Mouse (Mus musculus) liver, embryonic 12.5 days (tissue): Measurements from ENCODE around the gene Piezo1. TPM values are rescaled to one million over a fixed set of nuclear protein-coding genes. Genes with fewer than 3 reads are reported as not detected.

Experiments used
- ATAC-seq: fragments of 200-750 bp; cut with Nextera tagmentation; 2 replicates; pipeline ENCODE4 v1.8.0; 2017; ENCODE audit warnings: moderate number of reproducible peaks, mild to moderate bottlenecking, moderate library complexity
- H3K27ac ChIP-seq: fragments of 300-500 bp; sonication (generic); 2 replicates; pipeline ENCODE4 v1.5.1; 2016; ENCODE audit warnings: mild to moderate bottlenecking
- H3K27me3 ChIP-seq: fragments of 300-500 bp; sonication (generic); replicated peaks from 2 replicates; pipeline ENCODE4 v1.6.1; 2016; ENCODE audit warnings: mild to moderate bottlenecking, moderate library complexity
- H3K36me3 ChIP-seq: fragments of 300-500 bp; sonication (generic); 2 replicates; pipeline ENCODE4 v1.6.1; 2016; ENCODE audit warnings: mild to moderate bottlenecking, moderate library complexity
- H3K4me1 ChIP-seq: fragments of 300-500 bp; sonication (generic); 2 replicates; pipeline ENCODE4 v1.6.1; 2016
- H3K4me2 ChIP-seq: fragments of 300-500 bp; sonication (generic); 2 replicates; pipeline ENCODE4 v1.6.1; 2016; ENCODE audit warnings: mild to moderate bottlenecking, moderate library complexity
- H3K4me3 ChIP-seq: fragments of 300-500 bp; sonication (generic); 2 replicates; pipeline ENCODE4 v1.5.1; 2016; ENCODE audit warnings: mild to moderate bottlenecking, moderate library complexity
- H3K9ac ChIP-seq: fragments of 300-500 bp; sonication (generic); 2 replicates; pipeline ENCODE4 v1.6.1; 2016; ENCODE audit warnings: mild to moderate bottlenecking, moderate library complexity
- H3K9me3 ChIP-seq: fragments of 300-500 bp; sonication (generic); replicated peaks from 2 replicates; pipeline ENCODE4 v1.6.1; 2016; ENCODE audit warnings: mild to moderate bottlenecking, moderate library complexity
- WGBS: fragments of 180-500 bp; shearing (Covaris S2); methylation state at CpG from one replicate; pipeline ENCODE4 v1.1.7; 2016; ENCODE audit not compliant: insufficient replicate concordance; 5-methylcytosine and 5-hydroxymethylcytosine counted together
- microRNA-seq: library from miRNA; unstranded; fragments of <30 nt; microRNA quantifications from one replicate; pipeline ENCODE4, GENCODE M21; 2017
- polyA plus RNA-seq: library from polyadenylated mRNA; unstranded; fragments of >200 nt; fragmentation: Nextera tagmentation; extraction: Ambion mirVana; gene quantifications from 2 replicates; pipeline ENCODE4 v1.2.1, GENCODE M21; 2016

Gene Piezo1
- polyA plus RNA-seq, 1 experiment from 2014 or later = 21.7 TPM

DNA sequence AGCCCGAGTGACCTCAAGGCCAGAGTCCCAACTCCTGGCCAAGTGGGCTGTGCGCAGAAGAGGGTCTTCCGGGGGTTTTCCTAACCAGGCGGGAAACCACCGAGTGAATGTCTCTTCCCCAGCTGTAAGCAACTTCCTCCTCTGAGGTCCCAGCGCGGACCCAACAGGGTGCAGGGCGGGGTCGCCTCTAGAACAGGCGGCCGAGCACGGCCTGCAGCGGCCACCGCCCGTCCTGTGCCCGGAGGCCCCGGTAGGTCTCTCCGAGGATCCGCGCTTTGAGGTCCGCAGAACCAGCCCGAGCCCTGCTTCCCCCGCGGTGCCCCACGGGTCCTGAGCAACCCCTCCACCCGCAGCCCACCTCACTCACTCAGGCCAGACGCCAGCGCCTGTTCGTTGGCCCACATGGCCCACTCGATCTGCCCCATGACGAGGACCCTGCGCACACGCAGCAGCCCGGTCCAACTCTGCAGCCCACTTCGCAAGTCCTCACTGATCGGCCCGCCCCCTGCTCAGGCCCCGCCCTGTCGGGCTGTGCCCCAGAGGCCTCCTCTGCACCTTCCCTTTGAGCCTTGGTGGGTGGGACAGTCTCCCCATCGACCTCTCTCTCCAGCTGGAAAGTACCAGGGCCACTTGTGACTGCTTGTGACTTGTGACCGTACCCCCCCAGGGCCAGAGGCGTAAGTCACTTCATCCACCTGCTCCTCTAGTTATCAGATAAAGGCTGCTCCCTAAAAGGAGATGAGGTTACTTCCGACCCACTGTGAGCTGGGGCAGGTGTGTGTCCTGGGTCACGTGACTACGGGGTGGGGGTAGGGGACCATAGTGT lies 118.5 kb downstream of the Piezo1 start, which contains the start of gene Cyba:
Cyba (minus strand) TSS at position 488 of the 826 bp plus-strand sequence.
- peak; percentile 75 for ATAC-seq
- Histone ChIP-seq H3K4me1 (peaks cover 42% of the 10 kb centered on the region), H3K4me3 (peak within 1 kb of the TSS; percentile 63), H3K9me3 (0 out of 2 replicates have a peak, but pooled peaks cover 3% of the 10 kb centered on the region), H3K27me3 (peaks cover 3% of the 10 kb centered on the region; the same call in 1 of the 2 replicates), H3K4me2 (peak within 1 kb of the TSS; percentile 90), H3K36me3 (peaks cover 40% of the 10 kb centered on the region), H3K27ac (peak within 1 kb of the TSS; percentile 68), H3K9ac (peak within 1 kb of the TSS; percentile 67)
- WGBS = 1% methylated on average over 45 of the region's 45 CpGs

Small RNAs within 50 kb of the gene (microRNA-seq; reads per million reads assigned to microRNA genes)
- gene Gm24366 = not detected

Other genes starting within 250 kb of the Piezo1 start
- gene Trhr2, start 190.6 kb downstream of the Piezo1 start, polyA plus RNA-seq = not detected in 2 replicates
- 48.7 and 49.1 TPM in 2 replicates for gene Zc3h18, start 174.7 kb downstream of the Piezo1 start, polyA plus RNA-seq
- gene Il17c, start 129.3 kb downstream of the Piezo1 start, polyA plus RNA-seq = not detected in 2 replicates
- gene Cyba, start 118.4 kb downstream of the Piezo1 start, polyA plus RNA-seq = 149 and 160 TPM in 2 replicates
- gene Mvd, start 107.9 kb downstream of the Piezo1 start, polyA plus RNA-seq = 29.3 and 31.4 TPM in 2 replicates
- gene Snai3, start 90.6 kb downstream of the Piezo1 start, polyA plus RNA-seq = 0.18 and 0.36 TPM in 2 replicates
- gene Rnf166, start 75.3 kb downstream of the Piezo1 start, polyA plus RNA-seq = 16.6 and 17.3 TPM in 2 replicates
- gene Ctu2, start 75.2 kb downstream of the Piezo1 start, polyA plus RNA-seq = 37.1 and 38.7 TPM in 2 replicates
- 65.7 and 66.8 TPM in 2 replicates for gene Cdt1, start 16.7 kb upstream of the Piezo1 start, polyA plus RNA-seq
- gene Aprt, start 25.6 kb upstream of the Piezo1 start, polyA plus RNA-seq = 226 and 253 TPM in 2 replicates
- 4.6 TPM in 2 replicates for gene Galns, start 60.1 kb upstream of the Piezo1 start, polyA plus RNA-seq
- 27.2 and 30.0 TPM in 2 replicates for gene Trappc2l, start 60.3 kb upstream of the Piezo1 start, polyA plus RNA-seq
- not detected in 2 replicates for gene Pabpn1l, start 71.4 kb upstream of the Piezo1 start, polyA plus RNA-seq
- gene Cbfa2t3, start 147.8 kb upstream of the Piezo1 start, polyA plus RNA-seq = 7.7 and 8.0 TPM in 2 replicates
- gene Acsf3, start 224.2 kb upstream of the Piezo1 start, polyA plus RNA-seq = 10.8 and 11.3 TPM in 2 replicates